Mouse (Mus musculus): ENCODE results near the gene Znrf1. TPM values are rescaled to one million over a fixed set of nuclear protein-coding genes. Genes with fewer than 3 reads are reported as not detected.
A peak's percentile ranks its signal among the peaks of the same experiment; 100 is the strongest.

Znrf1 gene
- total RNA-seq, 1 experiment = 38.4 TPM

DNA sequence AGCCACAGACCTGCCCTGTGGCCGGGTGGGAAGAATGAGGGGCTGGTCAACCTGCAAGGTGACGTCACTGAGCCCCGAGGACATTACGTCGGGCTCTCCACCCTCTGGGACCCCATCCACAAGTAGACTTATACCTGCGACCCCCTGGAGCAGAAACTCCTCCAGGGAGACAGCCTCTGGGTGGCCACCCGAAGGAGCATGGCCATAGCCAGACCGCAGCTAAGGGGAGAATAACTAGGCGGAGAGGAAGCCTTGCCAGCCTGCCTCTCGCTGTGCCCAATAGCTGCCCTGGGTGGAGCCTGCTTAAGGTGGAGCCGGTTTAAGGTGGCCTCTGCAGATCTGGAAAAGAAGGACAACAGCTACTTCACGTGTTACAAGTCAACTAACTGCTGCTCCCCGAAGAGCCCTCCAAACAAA is 94.2 kb downstream of the Znrf1 start, which contains the start of gene Ldhd:
TSS of gene Ldhd (minus strand) at position 270 of the 417 bp plus-strand sequence.
- in situ Hi-C loops (cut with MboI; ENCODE audit: low sequenced_read_pairs in 2 of 2, unreplicated experiment in 2 of 2) = no loop called here

DNA sequence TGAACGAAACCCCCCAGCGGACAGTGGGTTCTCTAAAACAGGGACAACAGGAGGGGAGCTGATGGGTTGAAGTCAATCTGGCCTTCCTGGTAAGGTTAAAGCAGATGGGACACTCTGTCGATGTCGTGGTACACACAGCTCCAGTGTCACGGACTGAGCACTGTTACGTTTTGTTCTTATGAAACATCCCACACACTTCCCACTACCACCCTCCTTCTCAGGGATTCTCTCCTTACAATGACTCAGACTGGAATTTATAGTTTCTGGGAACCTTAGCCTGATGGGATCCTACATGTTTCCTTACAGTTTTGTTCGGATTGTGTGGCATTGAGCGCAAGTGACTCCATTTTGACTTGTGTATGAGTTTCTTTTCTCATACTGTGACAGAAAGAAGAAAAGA is 95.7 kb downstream of the Znrf1 start:
- TF ChIP-seq CHD2 (IDR thresholded peaks at IDR 0.05; ENCODE audit: low read depth, low read length) (no peak), HCFC1 (IDR thresholded peaks at IDR 0.05; ENCODE audit: borderline replicate concordance, insufficient read depth, low read length) (no peak), ZNF384 (IDR thresholded peaks at IDR 0.05; ENCODE audit: low read depth, low read length) (no peak), MAFK (IDR thresholded peaks at IDR 0.05; ENCODE audit: insufficient read depth, low read depth, low read length) (no peak), ZC3H11A (IDR thresholded peaks at IDR 0.05; ENCODE audit: borderline replicate concordance, low read depth, low read length) (no peak)
- H3K36me3 ChIP-seq (ENCODE audit: control insufficient read depth, insufficient read depth, low read length, poor library complexity, severe bottlenecking) = no peaks in the 10 kb centered on the region
- no peak overlapping the region for H3K9ac ChIP-seq (ENCODE audit: insufficient read depth, low read depth, low read length, poor library complexity, severe bottlenecking)
- H3K4me3 ChIP-seq (ENCODE audit: insufficient read depth in 1 of 2, low read depth in 1 of 2, low read length in 2 of 2, poor library complexity in 1 of 2, severe bottlenecking in 1 of 2) = no peak overlapping the region
- H3K27ac ChIP-seq (ENCODE audit: insufficient read depth, low read depth, low read length, poor library complexity, severe bottlenecking) = no peak overlapping the region
- H3K9me3 ChIP-seq (ENCODE audit: control insufficient read depth, insufficient read depth, low read depth, low read length) = no peaks in the 10 kb centered on the region
- in situ Hi-C loops (cut with MboI; ENCODE audit: low sequenced_read_pairs in 2 of 2, unreplicated experiment in 2 of 2) = no loop called here
- no peak for DNase-seq (ENCODE audit: low read depth, low spot score)
- H3K4me1 ChIP-seq (ENCODE audit: control insufficient read depth in 2 of 2, insufficient read depth in 2 of 2, low read length in 2 of 2, poor library complexity in 1 of 2) = peaks cover 0 to 25% of the 10 kb centered on the region in 2 experiments; a peak in 2 of 4 replicates

More for the DNA sequence above, 94.2 kb downstream of the Znrf1 start, which contains the start of gene Ldhd:
- no peak for DNase-seq (ENCODE audit: low read depth, low spot score)
- TF ChIP-seq CHD2 (IDR thresholded peaks at IDR 0.05; ENCODE audit: low read depth, low read length) = no peak
- TF ChIP-seq MAFK (IDR thresholded peaks at IDR 0.05; ENCODE audit: insufficient read depth, low read depth, low read length) = no peak
- no peak for TF ChIP-seq HCFC1 (IDR thresholded peaks at IDR 0.05; ENCODE audit: borderline replicate concordance, insufficient read depth, low read length)
- TF ChIP-seq ZC3H11A (IDR thresholded peaks at IDR 0.05; ENCODE audit: borderline replicate concordance, low read depth, low read length) = no peak
- TF ChIP-seq ZNF384 (IDR thresholded peaks at IDR 0.05; ENCODE audit: low read depth, low read length) = no peak
- Histone ChIP-seq H3K4me3 (ENCODE audit: insufficient read depth in 1 of 2, low read depth in 1 of 2, low read length in 2 of 2, poor library complexity in 1 of 2, severe bottlenecking in 1 of 2) (peak within 1 kb of the TSS in 1 of 2 experiments; percentile 46; a peak in 2 of 4 replicates), H3K36me3 (ENCODE audit: control insufficient read depth, insufficient read depth, low read length, poor library complexity, severe bottlenecking) (no peaks in the 10 kb centered on the region), H3K9me3 (ENCODE audit: control insufficient read depth, insufficient read depth, low read depth, low read length) (no peaks in the 10 kb centered on the region), H3K27ac (ENCODE audit: insufficient read depth, low read depth, low read length, poor library complexity, severe bottlenecking) (no peak within 1 kb of the TSS), H3K4me1 (ENCODE audit: control insufficient read depth in 2 of 2, insufficient read depth in 2 of 2, low read length in 2 of 2, poor library complexity in 1 of 2) (peaks cover 0 to 27% of the 10 kb centered on the region in 2 experiments; a peak in 2 of 4 replicates), H3K9ac (ENCODE audit: insufficient read depth, low read depth, low read length, poor library complexity, severe bottlenecking) (no peak within 1 kb of the TSS)

DNA sequence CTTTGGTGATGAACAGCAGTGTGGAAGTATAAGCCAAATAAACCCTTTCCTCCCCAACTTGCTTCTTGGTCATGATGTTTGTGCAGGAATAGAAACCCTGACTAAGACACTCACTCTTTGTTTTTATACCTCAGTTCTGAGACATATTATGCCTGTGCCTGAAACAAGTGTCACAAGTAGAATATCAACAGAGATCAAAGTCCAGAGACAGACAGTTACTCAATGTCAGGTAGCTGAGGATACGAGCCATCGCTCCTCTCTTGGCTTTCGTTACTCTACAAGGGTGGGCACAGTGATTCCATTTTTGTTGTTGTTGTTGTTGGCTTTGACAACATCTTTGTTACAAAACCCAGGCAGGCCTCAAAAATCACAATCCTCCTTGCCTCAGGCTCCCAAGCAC is 97.1 kb downstream of the Znrf1 start:
- no peaks in the 10 kb centered on the region for H3K36me3 ChIP-seq (ENCODE audit: control insufficient read depth, insufficient read depth, low read length, poor library complexity, severe bottlenecking)
- no peak overlapping the region for H3K9ac ChIP-seq (ENCODE audit: insufficient read depth, low read depth, low read length, poor library complexity, severe bottlenecking)
- no peak for TF ChIP-seq ZNF384 (IDR thresholded peaks at IDR 0.05; ENCODE audit: low read depth, low read length)
- no peak for TF ChIP-seq ZC3H11A (IDR thresholded peaks at IDR 0.05; ENCODE audit: borderline replicate concordance, low read depth, low read length)
- TF ChIP-seq CHD2 (IDR thresholded peaks at IDR 0.05; ENCODE audit: low read depth, low read length) = no peak
- TF ChIP-seq HCFC1 (IDR thresholded peaks at IDR 0.05; ENCODE audit: borderline replicate concordance, insufficient read depth, low read length) = no peak
- no peak for TF ChIP-seq MAFK (IDR thresholded peaks at IDR 0.05; ENCODE audit: insufficient read depth, low read depth, low read length)
- no peaks in the 10 kb centered on the region for H3K9me3 ChIP-seq (ENCODE audit: control insufficient read depth, insufficient read depth, low read depth, low read length)
- no peak overlapping the region for H3K4me3 ChIP-seq (ENCODE audit: insufficient read depth in 1 of 2, low read depth in 1 of 2, low read length in 2 of 2, poor library complexity in 1 of 2, severe bottlenecking in 1 of 2)
- no peak for DNase-seq (ENCODE audit: low read depth, low spot score)
- in situ Hi-C loops (cut with MboI; ENCODE audit: low sequenced_read_pairs in 2 of 2, unreplicated experiment in 2 of 2) = no loop called here
- peaks cover 0 to 13% of the 10 kb centered on the region in 2 experiments; a peak in 1 of 4 replicates for H3K4me1 ChIP-seq (ENCODE audit: control insufficient read depth in 2 of 2, insufficient read depth in 2 of 2, low read length in 2 of 2, poor library complexity in 1 of 2)
- no peak overlapping the region for H3K27ac ChIP-seq (ENCODE audit: insufficient read depth, low read depth, low read length, poor library complexity, severe bottlenecking)

DNA sequence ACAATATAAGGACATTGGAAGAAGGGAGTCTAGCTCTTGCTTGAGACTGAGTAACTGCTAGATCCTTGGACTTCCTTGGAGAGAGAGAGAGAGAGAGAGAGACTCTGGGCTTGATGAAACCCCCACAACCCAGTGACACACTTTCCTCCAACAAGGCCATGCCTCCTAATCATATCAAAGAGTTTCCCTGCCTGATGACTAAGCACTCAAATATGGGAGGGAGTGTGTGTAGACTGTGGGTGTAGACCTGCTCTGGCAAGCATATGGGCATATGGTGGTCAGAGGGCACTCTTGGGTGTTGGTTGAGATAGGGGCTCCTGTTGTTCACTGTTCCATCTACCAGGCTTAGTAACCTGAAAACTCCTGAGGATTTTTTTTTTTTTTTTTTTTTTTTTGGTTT is 102.2 kb downstream of the Znrf1 start:
- Histone ChIP-seq H3K4me1 (ENCODE audit: control insufficient read depth in 2 of 2, insufficient read depth in 2 of 2, low read length in 2 of 2, poor library complexity in 1 of 2) (peaks cover 0 to 2% of the 10 kb centered on the region in 2 experiments; a peak in 1 of 4 replicates), H3K9ac (ENCODE audit: insufficient read depth, low read depth, low read length, poor library complexity, severe bottlenecking) (no peak overlapping the region), H3K4me3 (ENCODE audit: insufficient read depth in 1 of 2, low read depth in 1 of 2, low read length in 2 of 2, poor library complexity in 1 of 2, severe bottlenecking in 1 of 2) (no peak overlapping the region), H3K9me3 (ENCODE audit: control insufficient read depth, insufficient read depth, low read depth, low read length) (no peaks in the 10 kb centered on the region), H3K27ac (ENCODE audit: insufficient read depth, low read depth, low read length, poor library complexity, severe bottlenecking) (no peak overlapping the region), H3K36me3 (ENCODE audit: control insufficient read depth, insufficient read depth, low read length, poor library complexity, severe bottlenecking) (no peaks in the 10 kb centered on the region)
- in situ Hi-C loops (cut with MboI; ENCODE audit: low sequenced_read_pairs in 2 of 2, unreplicated experiment in 2 of 2) = no loop called here
- no peak for DNase-seq (ENCODE audit: low read depth, low spot score)
- TF ChIP-seq ZC3H11A (IDR thresholded peaks at IDR 0.05; ENCODE audit: borderline replicate concordance, low read depth, low read length) (no peak), HCFC1 (IDR thresholded peaks at IDR 0.05; ENCODE audit: borderline replicate concordance, insufficient read depth, low read length) (no peak), MAFK (IDR thresholded peaks at IDR 0.05; ENCODE audit: insufficient read depth, low read depth, low read length) (no peak), ZNF384 (IDR thresholded peaks at IDR 0.05; ENCODE audit: low read depth, low read length) (no peak), CHD2 (IDR thresholded peaks at IDR 0.05; ENCODE audit: low read depth, low read length) (no peak)
